Mouse (Mus musculus) intestine, postnatal 0 days (tissue): ENCODE measurements at regions not wholly inside any gene's neighbourhood (a gene's known extent, or its start where the extent isn't known, plus 50 kb on each side); places are given as distances from the start of the nearest gene placed in this dataset.
"Not testable (repeated sequence)": the region's sequence is repeated elsewhere in the genome, so short reads cannot be mapped to it uniquely, and the experiment has no call there.

Experiments
- ATAC-seq: fragments of 200-750 bp; cut with Nextera tagmentation; 2 replicates; pipeline ENCODE4 v1.8.0; 2017; ENCODE audit warnings: mild to moderate bottlenecking, moderate TSS enrichment, moderate library complexity
- H3K27ac ChIP-seq: fragments of 300-500 bp; sonication (generic); 2 replicates; pipeline ENCODE4 v1.5.1; 2014; ENCODE audit warnings: mild to moderate bottlenecking, low read depth, low read length, moderate library complexity
- H3K27me3 ChIP-seq: fragments of 300-500 bp; sonication (generic); replicated peaks from 2 replicates; pipeline ENCODE4 v1.6.1; 2014; ENCODE audit warnings: low read length, mixed read lengths; ENCODE audit not compliant: control insufficient read depth, insufficient read depth
- H3K36me3 ChIP-seq: fragments of 300-500 bp; sonication (generic); 2 replicates; pipeline ENCODE4 v1.6.1; 2014; ENCODE audit warnings: mild to moderate bottlenecking, moderate library complexity; ENCODE audit not compliant: control insufficient read depth, insufficient read depth
- H3K4me1 ChIP-seq: fragments of 300-500 bp; sonication (generic); replicated peaks from 2 replicates; pipeline ENCODE4 v1.6.1; 2014; ENCODE audit warnings: antibody characterized with exemption, low read length, mixed read lengths; ENCODE audit not compliant: control insufficient read depth, insufficient read depth
- H3K4me2 ChIP-seq: fragments of 300-500 bp; sonication (generic); replicated peaks from 2 replicates; pipeline ENCODE4 v1.6.1; 2014; ENCODE audit warnings: low read depth, mild to moderate bottlenecking, moderate library complexity
- H3K4me3 ChIP-seq: fragments of 300-500 bp; sonication (generic); 2 replicates; pipeline ENCODE4 v1.5.1; 2014; ENCODE audit warnings: low read depth, low read length
- H3K9ac ChIP-seq: fragments of 300-500 bp; sonication (generic); 2 replicates; pipeline ENCODE4 v1.6.1; 2014; ENCODE audit warnings: mild to moderate bottlenecking, low read depth, low read length
- H3K9me3 ChIP-seq: fragments of 300-500 bp; sonication (generic); 2 replicates; pipeline ENCODE4 v1.6.1; 2016; ENCODE audit warnings: mixed run types; ENCODE audit not compliant: control insufficient read depth
- CTCF ChIP-seq: sonication (generic); IDR thresholded peaks from 2 replicates; pipeline ENCODE4 v1.5.1; 2016; ENCODE audit warnings: low read depth, mild to moderate bottlenecking, control low read depth, antibody characterized with exemption, moderate library complexity
- WGBS: fragments of 180-500 bp; shearing (Covaris S2); extraction: QIAGEN DNeasy Blood & Tissue Kit; methylation state at CpG from one replicate; pipeline ENCODE4 v1.1.7; 2014; 5-methylcytosine and 5-hydroxymethylcytosine counted together

DNA sequence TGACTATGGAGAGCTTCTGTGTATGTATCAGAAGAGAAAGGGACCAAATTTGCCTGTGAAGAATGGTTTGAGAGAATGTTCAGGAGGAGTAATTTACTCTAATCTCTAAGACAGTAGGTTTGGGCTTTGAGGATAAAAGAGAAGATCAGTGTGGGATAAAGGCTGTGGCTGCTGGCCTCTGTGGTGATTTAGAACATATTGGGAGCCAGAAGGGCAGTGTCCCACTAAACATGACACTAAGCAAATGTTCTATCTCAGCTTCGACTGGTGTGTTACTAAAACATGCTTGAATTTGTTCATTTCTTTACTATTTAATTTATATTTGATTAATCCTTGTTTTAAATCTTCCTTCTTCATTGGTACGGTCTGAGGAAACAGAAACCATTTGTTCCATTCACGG lies 113.1 kb downstream of the Gm21897 start:
- H3K27me3 ChIP-seq: no peaks in the 10 kb centered on the region
- H3K4me3 ChIP-seq: no peak overlapping the region
- H3K9me3 ChIP-seq: no peaks in the 10 kb centered on the region
- 65% methylated on average over 3 of the region's 3 CpGs for WGBS
- no peak overlapping the region for H3K4me2 ChIP-seq
- H3K4me1 ChIP-seq: no peaks in the 10 kb centered on the region
- no peak for TF ChIP-seq CTCF
- no peak overlapping the region for H3K27ac ChIP-seq
- H3K36me3 ChIP-seq: no peaks in the 10 kb centered on the region
- H3K9ac ChIP-seq: no peak overlapping the region
- no peak for ATAC-seq

DNA sequence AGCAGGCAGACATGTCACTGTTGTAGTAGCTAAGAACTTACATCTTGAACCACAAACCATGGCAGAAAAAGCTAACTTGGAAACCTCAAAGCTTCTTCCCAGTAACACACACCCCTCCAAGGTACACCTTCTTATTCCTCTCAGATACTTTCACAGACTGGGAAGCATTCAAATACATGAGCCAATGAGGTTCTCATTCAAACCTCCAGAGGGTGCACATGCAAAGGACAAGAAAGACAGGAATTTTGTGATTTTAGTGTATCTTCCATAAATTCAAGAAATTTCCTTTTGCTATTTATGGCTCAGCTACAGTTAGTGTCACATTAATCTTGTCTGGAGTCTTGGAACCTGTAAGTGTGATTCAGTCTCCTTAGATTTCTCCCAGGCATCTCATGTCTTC lies 115.4 kb downstream of the Gm21897 start:
- no peak for ATAC-seq
- TF ChIP-seq CTCF: peak; percentile 31; the same call in 1 of the 2 replicates
- Histone ChIP-seq H3K4me3 (no peak overlapping the region), H3K4me1 (no peaks in the 10 kb centered on the region), H3K36me3 (no peaks in the 10 kb centered on the region), H3K4me2 (no peak overlapping the region), H3K27ac (no peak overlapping the region), H3K9me3 (no peaks in the 10 kb centered on the region), H3K27me3 (no peaks in the 10 kb centered on the region), H3K9ac (no peak overlapping the region)

DNA sequence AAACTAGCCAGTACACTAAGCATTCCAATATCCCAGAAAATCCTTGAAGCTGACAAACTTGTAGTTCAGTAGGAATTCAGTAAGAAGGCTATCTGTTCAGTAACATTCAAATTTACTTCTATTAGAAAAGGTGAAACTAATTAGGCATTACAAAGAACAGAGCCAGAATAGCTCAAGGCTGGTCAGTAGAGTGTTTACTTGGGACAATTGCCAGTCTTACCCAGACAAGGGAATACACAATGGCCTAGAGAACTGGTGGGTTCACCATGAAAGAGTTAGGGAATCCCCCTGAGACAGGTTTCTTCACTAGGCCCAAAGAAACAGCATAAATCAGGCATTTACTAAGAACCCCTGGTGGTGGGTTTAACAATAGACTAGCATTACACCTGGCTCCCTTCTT lies 145.6 kb downstream of the Gm21897 start:
- H3K27ac ChIP-seq, H3K4me3 ChIP-seq, H3K9ac ChIP-seq, H3K36me3 ChIP-seq, ATAC-seq, H3K4me2 ChIP-seq, H3K4me1 ChIP-seq, H3K27me3 ChIP-seq, H3K9me3 ChIP-seq: not testable (repeated sequence)

DNA sequence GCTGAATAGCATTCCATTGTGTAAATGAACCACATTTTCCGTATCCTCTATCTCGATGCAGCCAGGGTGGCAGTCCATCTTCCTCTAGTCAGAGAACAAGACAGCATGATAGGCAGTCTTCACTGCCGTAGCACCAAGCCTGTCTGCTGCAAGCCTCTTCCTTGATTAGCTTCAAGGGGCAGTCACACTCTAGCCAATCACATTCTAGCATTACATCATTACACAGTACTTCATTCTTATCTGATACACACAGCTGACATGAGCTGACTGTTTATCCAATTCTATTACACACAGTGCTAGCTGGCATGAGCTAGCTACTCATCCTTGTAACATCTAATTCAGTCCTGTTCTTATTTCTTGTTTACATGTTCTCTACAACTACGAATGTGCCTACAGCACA lies 156.6 kb downstream of the Gm21897 start:
- Histone ChIP-seq H3K4me3 (no peak overlapping the region), H3K9ac (no peak overlapping the region), H3K9me3 (no peaks in the 10 kb centered on the region), H3K27ac (no peak overlapping the region), H3K4me2 (no peak overlapping the region), H3K36me3 (no peaks in the 10 kb centered on the region), H3K4me1 (no peaks in the 10 kb centered on the region), H3K27me3 (no peaks in the 10 kb centered on the region)
- no peak for ATAC-seq
- 64% methylated on average over 4 of the region's 4 CpGs for WGBS
- no peak for TF ChIP-seq CTCF

DNA sequence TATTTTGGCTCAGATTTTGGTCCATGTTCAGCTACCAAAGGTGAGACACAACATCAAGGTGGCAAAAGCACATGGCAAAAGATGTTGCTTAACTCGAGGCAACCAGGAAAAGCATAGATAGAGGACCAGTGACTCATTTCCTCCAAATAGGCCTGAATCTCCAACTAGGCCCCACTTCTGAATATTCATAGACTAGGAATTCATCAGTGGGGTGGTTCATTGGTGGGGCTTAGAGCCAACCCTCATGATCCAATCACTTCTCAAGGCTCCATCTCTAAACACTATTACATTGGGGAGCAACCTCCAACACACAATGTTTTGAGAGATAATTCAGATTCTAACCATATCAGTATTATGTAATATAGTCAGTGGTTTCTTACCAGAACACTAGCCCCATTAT lies 161.6 kb downstream of the Gm21897 start:
- 75% methylated on average over 1 of the region's 1 CpGs for WGBS
- Histone ChIP-seq H3K4me2 (no peak overlapping the region), H3K27ac (no peak overlapping the region), H3K9ac (no peak overlapping the region), H3K27me3 (no peaks in the 10 kb centered on the region), H3K36me3 (no peaks in the 10 kb centered on the region), H3K9me3 (no peaks in the 10 kb centered on the region), H3K4me1 (no peaks in the 10 kb centered on the region), H3K4me3 (no peak overlapping the region)
- no peak for ATAC-seq
- no peak for TF ChIP-seq CTCF

DNA sequence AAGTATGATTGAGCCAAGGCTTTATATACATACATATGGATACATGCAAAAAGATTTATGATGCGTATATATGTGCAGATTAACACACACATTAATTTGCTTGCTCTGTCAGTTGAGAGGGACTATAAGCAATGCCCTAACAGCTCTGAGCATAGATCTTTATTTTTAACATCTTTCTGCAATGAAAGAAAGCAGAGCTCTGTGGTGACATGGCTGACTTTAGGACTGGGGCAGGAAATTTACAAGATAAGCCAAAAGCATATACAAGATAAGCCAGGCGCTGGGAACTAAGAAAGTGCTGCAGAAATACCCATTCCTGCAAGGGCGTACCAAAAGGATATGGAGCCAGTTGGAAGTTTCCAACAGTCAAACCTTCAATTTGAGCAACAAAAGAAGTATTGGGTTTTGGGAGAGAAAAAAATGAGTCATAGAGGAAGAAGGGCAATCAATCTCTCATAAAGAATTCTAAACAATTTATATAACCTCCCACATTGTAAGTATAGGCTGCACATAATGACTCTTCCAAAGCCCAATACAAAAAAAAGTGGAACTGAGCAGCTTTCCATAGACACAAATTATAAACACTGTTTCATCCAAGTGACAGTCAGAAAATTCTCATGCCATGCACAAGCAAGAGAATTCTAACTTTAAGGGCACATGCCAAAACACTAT lies 174.2 kb downstream of the Gm21897 start:
- TF ChIP-seq CTCF: no peak
- ATAC-seq: no peak
- H3K27ac ChIP-seq: no peak overlapping the region

DNA sequence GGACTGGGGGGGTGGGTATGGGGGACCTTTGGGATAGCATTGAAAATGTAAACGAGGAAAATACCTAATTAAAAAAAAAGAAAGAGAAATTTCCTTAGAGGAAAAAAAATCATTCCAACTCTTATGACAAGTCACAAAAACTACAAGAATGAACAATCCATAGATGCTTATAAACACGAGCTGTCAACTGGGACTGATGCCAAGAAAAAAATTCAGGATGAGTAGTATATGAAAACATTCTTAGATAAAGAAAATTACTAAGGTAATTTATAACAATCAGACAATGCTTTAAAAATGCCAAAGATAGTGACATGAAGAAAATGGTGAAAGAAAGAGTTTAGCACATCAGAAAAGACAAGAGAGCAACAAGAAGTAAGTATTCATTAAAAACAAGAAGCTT lies 176.0 kb downstream of the Gm21897 start:
- ATAC-seq: no peak

More for the DNA sequence above, 174.2 kb downstream of the Gm21897 start:
- Histone ChIP-seq H3K4me3 (no peak overlapping the region), H3K4me2 (no peak overlapping the region), H3K9ac (no peak overlapping the region), H3K9me3 (no peaks in the 10 kb centered on the region), H3K27me3 (no peaks in the 10 kb centered on the region), H3K4me1 (no peaks in the 10 kb centered on the region), H3K36me3 (no peaks in the 10 kb centered on the region)
- 57% methylated on average over 3 of the region's 3 CpGs for WGBS

More for the DNA sequence above, 176.0 kb downstream of the Gm21897 start:
- Histone ChIP-seq H3K36me3 (no peaks in the 10 kb centered on the region), H3K9ac (no peak overlapping the region), H3K27me3 (no peaks in the 10 kb centered on the region), H3K4me1 (no peaks in the 10 kb centered on the region), H3K27ac (no peak overlapping the region), H3K9me3 (no peaks in the 10 kb centered on the region), H3K4me2 (no peak overlapping the region), H3K4me3 (no peak overlapping the region)
- TF ChIP-seq CTCF: no peak
- WGBS: 49% methylated on average over 2 of the region's 2 CpGs
